Mouse (Mus musculus) kidney, embryonic 16.5 days (tissue): ENCODE measurements around the gene Arhgdia. TPM values are rescaled to one million over a fixed set of nuclear protein-coding genes. Genes with fewer than 3 reads are reported as not detected.

Source experiments
- ATAC-seq: fragments of 200-750 bp; cut with Nextera tagmentation; 2 replicates; pipeline ENCODE4 v1.8.0; 2017; ENCODE audit warnings: moderate TSS enrichment; ENCODE audit not compliant: low FRiP score, low TSS enrichment
- H3K27ac ChIP-seq: fragments of 300-500 bp; sonication (generic); 2 replicates; pipeline ENCODE4 v1.5.1; 2014; ENCODE audit warnings: low read length
- H3K27me3 ChIP-seq: fragments of 300-500 bp; sonication (generic); 2 replicates; pipeline ENCODE4 v1.6.1; 2014; ENCODE audit warnings: low read length, control low read depth, mixed read lengths; ENCODE audit not compliant: insufficient read depth
- H3K36me3 ChIP-seq: fragments of 300-500 bp; sonication (generic); 2 replicates; pipeline ENCODE4 v1.6.1; 2014; ENCODE audit warnings: low read length, control low read depth, mixed read lengths; ENCODE audit not compliant: insufficient read depth
- H3K4me1 ChIP-seq: fragments of 300-500 bp; sonication (generic); 2 replicates; pipeline ENCODE4 v1.6.1; 2014; ENCODE audit warnings: low read length, control low read depth, mixed read lengths; ENCODE audit not compliant: insufficient read depth
- H3K4me2 ChIP-seq: fragments of 300-500 bp; sonication (generic); replicated peaks from 2 replicates; pipeline ENCODE4 v1.6.1; 2014; ENCODE audit warnings: low read depth, low read length
- H3K4me3 ChIP-seq: fragments of 300-500 bp; sonication (generic); 2 replicates; pipeline ENCODE4 v1.5.1; 2014; ENCODE audit warnings: mild to moderate bottlenecking, low read length
- H3K9ac ChIP-seq: fragments of 300-500 bp; sonication (generic); replicated peaks from 2 replicates; pipeline ENCODE4 v1.6.1; 2014; ENCODE audit warnings: low read length
- H3K9me3 ChIP-seq: fragments of 300-500 bp; sonication (generic); 2 replicates; pipeline ENCODE4 v1.6.1; 2016; ENCODE audit warnings: low read length, control low read depth
- WGBS: fragments of 180-500 bp; shearing (Covaris S2); extraction: QIAGEN DNeasy Blood & Tissue Kit; methylation state at CpG from one replicate; pipeline ENCODE4 v1.1.7; 2014; 5-methylcytosine and 5-hydroxymethylcytosine counted together
- polyA plus RNA-seq: library from polyadenylated mRNA; unstranded; fragments of >200 nt; fragmentation: Nextera tagmentation; extraction: Ambion mirVana; gene quantifications from 2 replicates; pipeline ENCODE4 v1.2.1, GENCODE M21; 2015

Arhgdia gene
- polyA plus RNA-seq, 1 experiment from 2014 or later, result 696 TPM

- H3K27me3 ChIP-seq, result no peaks in the 10 kb centered on the region
- no peak overlapping the region for H3K4me2 ChIP-seq
- peaks cover 16% of the 10 kb centered on the region for H3K4me1 ChIP-seq
- peaks cover 42% of the 10 kb centered on the region for H3K36me3 ChIP-seq
- WGBS, result 90% methylated on average over 8 of the region's 8 CpGs
- H3K9ac ChIP-seq, result no peak overlapping the region
- no peak overlapping the region for H3K27ac ChIP-seq
- ATAC-seq, result no peak
- no peak overlapping the region for H3K4me3 ChIP-seq
- no peaks in the 10 kb centered on the region for H3K9me3 ChIP-seq
These were observed 32.6 kb upstream of the Arhgdia start for GRCm38 (mm10) chr11:120613976-120614375.

DNA sequence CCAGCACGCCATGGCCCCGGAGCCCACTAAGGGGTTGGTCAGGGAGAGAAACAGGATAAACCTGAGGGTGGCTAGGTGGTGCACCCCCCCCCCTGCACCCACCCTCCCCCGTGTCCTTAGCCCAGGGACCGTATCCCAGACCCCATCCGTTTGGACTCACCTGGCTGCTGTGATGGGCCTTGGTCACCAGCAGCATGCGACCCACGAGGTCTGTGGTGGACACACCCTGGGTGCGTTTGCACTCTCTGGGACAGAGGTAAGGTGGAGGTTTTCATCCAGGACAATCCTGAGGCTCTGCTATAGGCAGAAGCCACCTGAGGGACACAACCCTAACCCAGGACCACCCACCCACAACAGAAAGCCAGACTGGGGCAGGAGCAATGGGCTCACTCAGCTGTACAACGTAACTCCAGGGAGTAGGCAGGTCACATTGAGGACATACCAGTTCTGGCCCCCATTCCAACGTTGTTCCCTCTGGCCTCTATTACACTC is 32.1 kb upstream of the Arhgdia start:
- no peak overlapping the region for H3K4me2 ChIP-seq
- WGBS, result 89% methylated on average over 10 of the region's 10 CpGs
- H3K9me3 ChIP-seq, result no peaks in the 10 kb centered on the region
- no peak overlapping the region for H3K4me3 ChIP-seq
- H3K9ac ChIP-seq, result no peak overlapping the region
- no peak overlapping the region for H3K27ac ChIP-seq
- H3K4me1 ChIP-seq, result peaks cover 20% of the 10 kb centered on the region
- no peaks in the 10 kb centered on the region for H3K27me3 ChIP-seq
- ATAC-seq, result no peak
- peaks cover 37% of the 10 kb centered on the region for H3K36me3 ChIP-seq

GRCm38 (mm10) chr11:120612763-120613162 is 31.3 kb upstream of the Arhgdia start:
- peak; percentile 47; the same call in 1 of the 2 replicates for ATAC-seq
- Histone ChIP-seq H3K27ac (no peak overlapping the region), H3K4me1 (peaks cover 28% of the 10 kb centered on the region), H3K4me2 (no peak overlapping the region), H3K36me3 (peaks cover 32% of the 10 kb centered on the region), H3K27me3 (no peaks in the 10 kb centered on the region), H3K4me3 (no peak overlapping the region), H3K9me3 (no peaks in the 10 kb centered on the region), H3K9ac (no peak overlapping the region)
- 50% methylated on average over 5 of the region's 6 CpGs for WGBS

DNA sequence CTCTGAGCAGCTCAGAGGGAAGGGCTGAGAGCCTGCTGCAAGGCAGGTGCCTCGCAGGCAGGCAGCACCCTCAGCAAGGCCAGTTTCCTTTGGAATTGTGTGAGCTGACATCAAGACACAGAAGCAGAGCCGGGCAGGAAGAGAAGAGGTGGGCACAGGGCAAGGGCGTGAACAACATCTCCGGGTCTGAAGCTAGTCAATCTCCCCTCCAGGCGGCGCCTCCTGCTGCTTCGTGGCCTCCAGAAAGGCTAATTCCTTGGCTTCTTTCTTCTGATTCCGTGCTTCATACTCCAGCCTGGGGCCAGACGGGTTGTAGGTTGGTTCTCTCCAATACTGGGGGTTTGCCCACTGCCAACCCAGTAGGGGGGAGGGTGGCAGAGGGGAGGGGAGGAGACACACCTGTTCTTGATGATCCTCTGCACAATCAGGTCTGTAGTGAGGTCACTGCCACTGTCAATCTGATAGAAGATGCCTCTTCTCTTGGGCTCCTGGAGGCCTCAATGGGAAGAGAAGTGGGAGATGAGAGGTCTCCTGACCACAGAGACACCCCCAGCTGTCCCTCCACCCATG is 29.1 kb upstream of the Arhgdia start:
- H3K4me1 ChIP-seq, result peaks cover 25% of the 10 kb centered on the region
- H3K27ac ChIP-seq, result no peak overlapping the region
- no peaks in the 10 kb centered on the region for H3K27me3 ChIP-seq
- H3K36me3 ChIP-seq, result peaks cover 32% of the 10 kb centered on the region
- 81% methylated on average over 9 of the region's 9 CpGs for WGBS
- H3K9ac ChIP-seq, result no peak overlapping the region
- no peaks in the 10 kb centered on the region for H3K9me3 ChIP-seq
- no peak for ATAC-seq
- H3K4me3 ChIP-seq, result no peak overlapping the region
- H3K4me2 ChIP-seq, result no peak overlapping the region

DNA sequence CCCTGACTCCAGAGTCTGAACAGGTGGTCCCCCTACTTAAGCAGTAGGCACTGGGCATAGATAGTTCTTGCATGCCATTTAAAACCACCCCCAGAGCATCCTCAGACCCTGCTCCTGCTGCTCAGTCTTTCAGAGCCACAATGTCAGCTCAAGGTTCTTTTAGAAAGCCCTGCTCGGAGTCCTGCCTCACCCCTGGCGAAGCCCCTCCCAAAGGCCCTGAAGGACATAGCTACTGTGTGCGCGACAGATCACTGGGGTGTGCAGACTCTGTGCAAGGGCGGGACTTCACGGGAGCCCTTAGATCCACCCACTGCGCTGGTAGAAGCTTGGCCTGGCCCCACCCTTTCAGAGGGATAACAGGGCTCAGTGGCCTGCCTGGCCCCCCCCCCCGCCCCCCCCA is 27.8 kb upstream of the Arhgdia start:
- no peaks in the 10 kb centered on the region for H3K27me3 ChIP-seq
- peak; percentile 72 for ATAC-seq
- peaks cover 38% of the 10 kb centered on the region for H3K36me3 ChIP-seq
- peak overlapping the region; percentile 74 for H3K4me2 ChIP-seq
- peak overlapping the region; percentile 44 for H3K4me3 ChIP-seq
- 34% methylated on average over 8 of the region's 8 CpGs for WGBS
- H3K9me3 ChIP-seq, result no peaks in the 10 kb centered on the region
- peak overlapping the region; percentile 51; the same call in 1 of the 2 replicates for H3K27ac ChIP-seq
- peak overlapping the region; percentile 69 for H3K9ac ChIP-seq
- H3K4me1 ChIP-seq, result peaks cover 25% of the 10 kb centered on the region

DNA sequence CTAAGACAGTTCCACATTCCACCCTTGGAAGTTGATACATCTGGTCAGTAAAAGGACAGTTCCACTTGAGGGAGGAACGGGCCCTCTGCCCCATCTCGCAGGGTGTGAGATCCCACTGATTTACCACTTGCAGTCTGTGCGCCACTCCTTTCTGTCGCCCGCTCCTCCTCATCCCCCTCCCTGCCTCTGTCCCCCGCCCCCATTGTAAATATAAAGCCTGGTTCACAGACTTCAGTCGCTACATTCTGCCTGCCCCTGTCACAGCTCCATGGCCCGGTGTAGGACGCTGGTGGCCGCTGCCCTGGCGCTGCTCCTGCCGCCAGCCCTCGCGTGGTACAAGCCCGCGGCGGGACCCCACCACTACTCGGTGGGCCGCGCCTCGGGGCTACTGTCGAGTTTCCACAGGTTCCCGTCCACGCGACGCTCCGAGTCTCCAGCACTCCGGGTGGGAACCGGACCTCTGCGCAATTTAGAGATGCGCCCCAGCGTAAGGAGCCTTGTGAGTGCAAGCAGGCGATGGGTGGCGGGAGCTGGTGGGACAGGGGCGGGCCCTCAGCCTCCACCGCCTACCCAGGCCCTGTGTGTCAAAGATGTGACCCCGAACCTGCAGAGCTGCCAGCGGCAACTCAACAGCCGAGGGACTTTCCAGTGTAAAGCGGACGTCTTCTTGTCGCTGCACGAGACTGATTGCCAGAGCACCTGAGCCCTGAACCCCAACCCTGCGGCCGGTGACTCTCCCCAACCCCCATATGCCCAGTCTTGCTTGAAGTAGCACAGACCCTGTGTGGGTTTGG is 27.0 kb upstream of the Arhgdia start, which contains the start of gene Npb:
Gene Npb (plus strand): TSS at position 237 of the 794 bp plus-strand sequence.
- no peaks in the 10 kb centered on the region for H3K27me3 ChIP-seq
- peaks cover 37% of the 10 kb centered on the region for H3K36me3 ChIP-seq
- H3K9ac ChIP-seq, result peak within 1 kb of the TSS; percentile 69
- 3% methylated on average over 45 of the region's 45 CpGs for whole genome bisulfite sequencing
- peaks cover 25% of the 10 kb centered on the region for H3K4me1 ChIP-seq
- ATAC-seq, result 0 out of 2 replicates have a peak, but pooled peaks have one; percentile 29
- peak within 1 kb of the TSS; percentile 51; the same call in 1 of the 2 replicates for H3K27ac ChIP-seq
- H3K9me3 ChIP-seq, result no peaks in the 10 kb centered on the region
- H3K4me2 ChIP-seq, result peak within 1 kb of the TSS; percentile 74
- H3K4me3 ChIP-seq, result peak within 1 kb of the TSS; percentile 44

GRCm38 (mm10) chr11:120606764-120607163 is 25.3 kb upstream of the Arhgdia start:
- Histone ChIP-seq H3K27ac (no peak overlapping the region; the same call in 1 of the 2 replicates), H3K36me3 (peaks cover 36% of the 10 kb centered on the region), H3K27me3 (no peaks in the 10 kb centered on the region), H3K9ac (no peak overlapping the region), H3K9me3 (no peaks in the 10 kb centered on the region), H3K4me3 (no peak overlapping the region), H3K4me1 (peaks cover 25% of the 10 kb centered on the region), H3K4me2 (no peak overlapping the region)
- ATAC-seq, result no peak
- WGBS, result 72% methylated on average over 4 of the region's 4 CpGs

GRCm38 (mm10) chr11:120605667-120606066 is 24.2 kb upstream of the Arhgdia start:
- Histone ChIP-seq H3K4me1 (peaks cover 25% of the 10 kb centered on the region), H3K9ac (no peak overlapping the region), H3K4me2 (no peak overlapping the region), H3K27me3 (no peaks in the 10 kb centered on the region), H3K9me3 (no peaks in the 10 kb centered on the region), H3K4me3 (no peak overlapping the region), H3K27ac (no peak overlapping the region), H3K36me3 (peaks cover 34% of the 10 kb centered on the region)
- ATAC-seq, result no peak
- WGBS, result 88% methylated on average over 7 of the region's 7 CpGs

DNA sequence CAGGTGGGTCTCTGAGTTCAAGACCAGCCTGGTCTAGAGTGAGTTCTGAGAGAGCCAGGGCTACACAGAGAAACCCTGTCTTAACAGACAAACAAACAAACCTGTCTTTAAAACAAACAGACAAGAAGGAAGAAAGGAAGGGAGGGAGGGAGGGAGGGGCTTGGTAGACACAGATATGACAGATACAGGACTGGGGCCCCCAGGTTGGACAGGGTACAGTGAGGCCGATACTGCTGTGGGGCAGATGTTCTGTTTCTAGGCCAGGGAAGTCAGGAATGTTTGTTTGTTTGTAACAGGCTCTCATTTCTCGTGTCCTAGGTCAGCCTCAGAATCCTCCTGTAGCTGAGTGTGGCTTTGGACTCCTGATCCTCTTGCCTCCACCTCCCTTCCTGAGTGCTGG is 22.1 kb upstream of the Arhgdia start:
- no peak overlapping the region for H3K4me3 ChIP-seq
- H3K27me3 ChIP-seq, result no peaks in the 10 kb centered on the region
- H3K4me1 ChIP-seq, result peaks cover 22% of the 10 kb centered on the region
- no peak for ATAC-seq
- no peak overlapping the region for H3K4me2 ChIP-seq
- H3K9me3 ChIP-seq, result no peaks in the 10 kb centered on the region
- 81% methylated on average over 2 of the region's 2 CpGs for WGBS
- H3K9ac ChIP-seq, result no peak overlapping the region
- H3K36me3 ChIP-seq, result peaks cover 33% of the 10 kb centered on the region
- no peak overlapping the region for H3K27ac ChIP-seq

GRCm38 (mm10) chr11:120600716-120601115 is 19.3 kb upstream of the Arhgdia start:
- peaks cover 41% of the 10 kb centered on the region for H3K36me3 ChIP-seq
- no peaks in the 10 kb centered on the region for H3K27me3 ChIP-seq
- no peak overlapping the region for H3K9ac ChIP-seq
- peaks cover 18% of the 10 kb centered on the region for H3K4me1 ChIP-seq
- 95% methylated on average over 3 of the region's 3 CpGs for WGBS
- no peaks in the 10 kb centered on the region for H3K9me3 ChIP-seq
- no peak for ATAC-seq
- no peak overlapping the region for H3K27ac ChIP-seq
- no peak overlapping the region for H3K4me3 ChIP-seq
- H3K4me2 ChIP-seq, result no peak overlapping the region
